Mouse (Mus musculus) liver, embryonic 16.5 days (tissue): ENCODE measurements around the gene Mrps27. TPM values are rescaled to one million over a fixed set of nuclear protein-coding genes. Genes with fewer than 3 reads are reported as not detected.

Source experiments
- ATAC-seq: fragments of 200-750 bp; cut with Nextera tagmentation; 2 replicates; pipeline ENCODE4 v1.8.0; 2017; ENCODE audit warnings: low read depth, mild to moderate bottlenecking, moderate number of reproducible peaks, moderate library complexity
- H3K27ac ChIP-seq: fragments of 300-500 bp; sonication (generic); 2 replicates; pipeline ENCODE4 v1.5.1; 2014; ENCODE audit warnings: mild to moderate bottlenecking, low read length
- H3K27me3 ChIP-seq: fragments of 300-500 bp; sonication (generic); 2 replicates; pipeline ENCODE4 v1.6.1; 2014; ENCODE audit warnings: low read depth, low read length, mixed read lengths; ENCODE audit not compliant: control insufficient read depth, insufficient read depth
- H3K36me3 ChIP-seq: fragments of 300-500 bp; sonication (generic); 2 replicates; pipeline ENCODE4 v1.6.1; 2014; ENCODE audit warnings: mild to moderate bottlenecking; ENCODE audit not compliant: control insufficient read depth, insufficient read depth
- H3K4me1 ChIP-seq: fragments of 300-500 bp; sonication (generic); 2 replicates; pipeline ENCODE4 v1.6.1; 2014; ENCODE audit warnings: low read depth, low read length, mixed read lengths; ENCODE audit not compliant: control insufficient read depth
- H3K4me2 ChIP-seq: fragments of 300-500 bp; sonication (generic); 2 replicates; pipeline ENCODE4 v1.6.1; 2014; ENCODE audit warnings: low read depth, low read length, mixed read lengths
- H3K4me3 ChIP-seq: fragments of 300-500 bp; sonication (generic); 2 replicates; pipeline ENCODE4 v1.5.1; 2014; ENCODE audit warnings: low read depth, mild to moderate bottlenecking, low read length
- H3K9ac ChIP-seq: fragments of 300-500 bp; sonication (generic); 2 replicates; pipeline ENCODE4 v1.6.1; 2014; ENCODE audit warnings: low read depth, low read length
- H3K9me3 ChIP-seq: fragments of 300-500 bp; sonication (generic); replicated peaks from 2 replicates; pipeline ENCODE4 v1.6.1; 2016; ENCODE audit warnings: low read length; ENCODE audit not compliant: control insufficient read depth
- WGBS: fragments of 180-500 bp; shearing (Covaris S2); extraction: QIAGEN DNeasy Blood & Tissue Kit; methylation state at CpG from one replicate; pipeline ENCODE4 v1.1.7; 2014; ENCODE audit not compliant: insufficient replicate concordance; 5-methylcytosine and 5-hydroxymethylcytosine counted together
- polyA plus RNA-seq: library from polyadenylated mRNA; unstranded; fragments of >200 nt; fragmentation: Nextera tagmentation; extraction: Ambion mirVana; gene quantifications from 2 replicates; pipeline ENCODE4 v1.2.1, GENCODE M21; 2015

The Mrps27 gene
- polyA plus RNA-seq, 1 experiment from 2014 or later, result 23.7 TPM

- H3K4me2 ChIP-seq, result no peak overlapping the region
- H3K9ac ChIP-seq, result no peak overlapping the region
- no peak overlapping the region for H3K4me3 ChIP-seq
- no peaks in the 10 kb centered on the region for H3K4me1 ChIP-seq
- H3K9me3 ChIP-seq, result no peaks in the 10 kb centered on the region
- H3K27me3 ChIP-seq, result no peaks in the 10 kb centered on the region
- no peak for ATAC-seq
- 77% methylated on average over 5 of the region's 5 CpGs for WGBS
- no peaks in the 10 kb centered on the region for H3K36me3 ChIP-seq
- H3K27ac ChIP-seq, result no peak overlapping the region
Observed at GRCm38 (mm10) chr13:99439357-99439756, 94.8 kb downstream of the Mrps27 start.

GRCm38 (mm10) chr13:99440228-99440627 is 95.6 kb downstream of the Mrps27 start:
- H3K27ac ChIP-seq, result no peak overlapping the region
- H3K9ac ChIP-seq, result no peak overlapping the region
- no peak for ATAC-seq
- no peak overlapping the region for H3K4me3 ChIP-seq
- no peaks in the 10 kb centered on the region for H3K27me3 ChIP-seq
- 70% methylated on average over 2 of the region's 2 CpGs for WGBS
- no peak overlapping the region for H3K4me2 ChIP-seq
- H3K4me1 ChIP-seq, result no peaks in the 10 kb centered on the region
- H3K9me3 ChIP-seq, result no peaks in the 10 kb centered on the region
- no peaks in the 10 kb centered on the region for H3K36me3 ChIP-seq

GRCm38 (mm10) chr13:99441700-99442433 is 97.3 kb downstream of the Mrps27 start:
- Histone ChIP-seq H3K27me3 (no peaks in the 10 kb centered on the region), H3K4me2 (no peak overlapping the region), H3K27ac (no peak overlapping the region), H3K9ac (no peak overlapping the region), H3K4me3 (no peak overlapping the region), H3K4me1 (no peaks in the 10 kb centered on the region), H3K9me3 (no peaks in the 10 kb centered on the region), H3K36me3 (no peaks in the 10 kb centered on the region)
- ATAC-seq, result no peak
- WGBS, result 69% methylated on average over 18 of the region's 18 CpGs

GRCm38 (mm10) chr13:99442434-99443249 is 98.1 kb downstream of the Mrps27 start:
- Histone ChIP-seq H3K27me3 (no peaks in the 10 kb centered on the region), H3K4me3 (no peak overlapping the region), H3K36me3 (no peaks in the 10 kb centered on the region), H3K9ac (no peak overlapping the region), H3K4me2 (no peak overlapping the region), H3K27ac (no peak overlapping the region), H3K9me3 (no peaks in the 10 kb centered on the region), H3K4me1 (no peaks in the 10 kb centered on the region)
- WGBS, result 71% methylated on average over 12 of the region's 12 CpGs
- ATAC-seq, result no peak

- 62% methylated on average over 7 of the region's 7 CpGs for WGBS
- no peak for ATAC-seq
Observed at GRCm38 (mm10) chr13:99443484-99444175, 99.0 kb downstream of the Mrps27 start.

GRCm38 (mm10) chr13:99444431-99444871 is 99.9 kb downstream of the Mrps27 start:
- 21% methylated on average over 10 of the region's 10 CpGs for WGBS
- Histone ChIP-seq H3K36me3 (no peaks in the 10 kb centered on the region), H3K27ac (no peak overlapping the region), H3K4me1 (no peaks in the 10 kb centered on the region), H3K27me3 (no peaks in the 10 kb centered on the region), H3K9ac (no peak overlapping the region), H3K4me3 (no peak overlapping the region), H3K9me3 (no peaks in the 10 kb centered on the region), H3K4me2 (no peak overlapping the region)
- ATAC-seq, result no peak

More at GRCm38 (mm10) chr13:99443484-99444175, 99.0 kb downstream of the Mrps27 start:
- Histone ChIP-seq H3K27me3 (no peaks in the 10 kb centered on the region), H3K4me3 (no peak overlapping the region), H3K9me3 (no peaks in the 10 kb centered on the region), H3K36me3 (no peaks in the 10 kb centered on the region), H3K4me1 (no peaks in the 10 kb centered on the region), H3K4me2 (no peak overlapping the region), H3K9ac (no peak overlapping the region), H3K27ac (no peak overlapping the region)

- no peaks in the 10 kb centered on the region for H3K27me3 ChIP-seq
- no peak overlapping the region for H3K27ac ChIP-seq
- WGBS, result 2% methylated on average over 6 of the region's 6 CpGs
- ATAC-seq, result no peak
- no peaks in the 10 kb centered on the region for H3K4me1 ChIP-seq
- no peaks in the 10 kb centered on the region for H3K9me3 ChIP-seq
- H3K4me2 ChIP-seq, result no peak overlapping the region
- no peak overlapping the region for H3K9ac ChIP-seq
- no peaks in the 10 kb centered on the region for H3K36me3 ChIP-seq
- no peak overlapping the region for H3K4me3 ChIP-seq
Observed at GRCm38 (mm10) chr13:99444880-99445279, 100.3 kb downstream of the Mrps27 start.

GRCm38 (mm10) chr13:99447002-99447401 is 102.4 kb downstream of the Mrps27 start:
- H3K27ac ChIP-seq, result no peak overlapping the region
- no peaks in the 10 kb centered on the region for H3K9me3 ChIP-seq
- H3K4me2 ChIP-seq, result no peak overlapping the region
- no peak overlapping the region for H3K9ac ChIP-seq
- no peaks in the 10 kb centered on the region for H3K27me3 ChIP-seq
- 64% methylated on average over 7 of the region's 7 CpGs for WGBS
- ATAC-seq, result no peak
- H3K36me3 ChIP-seq, result no peaks in the 10 kb centered on the region
- no peak overlapping the region for H3K4me3 ChIP-seq
- no peaks in the 10 kb centered on the region for H3K4me1 ChIP-seq
